Mouse (Mus musculus) T-cell, adult 2 months (primary cell): Measurements from ENCODE around the gene Gm29609.
A peak's percentile ranks its signal among the peaks of the same experiment; 100 is the strongest.

Experiments used
- DNase-seq: peaks from one replicate; pipeline ENCODE4 v3.0.0; 2022; ENCODE audit warnings: low spot score

The Gm29609 gene

GRCm38 (mm10) chr5:31198170-31198569 lies 18.5 kb upstream of the Gm29609 start:
- DNase-seq, result no peak

DNA sequence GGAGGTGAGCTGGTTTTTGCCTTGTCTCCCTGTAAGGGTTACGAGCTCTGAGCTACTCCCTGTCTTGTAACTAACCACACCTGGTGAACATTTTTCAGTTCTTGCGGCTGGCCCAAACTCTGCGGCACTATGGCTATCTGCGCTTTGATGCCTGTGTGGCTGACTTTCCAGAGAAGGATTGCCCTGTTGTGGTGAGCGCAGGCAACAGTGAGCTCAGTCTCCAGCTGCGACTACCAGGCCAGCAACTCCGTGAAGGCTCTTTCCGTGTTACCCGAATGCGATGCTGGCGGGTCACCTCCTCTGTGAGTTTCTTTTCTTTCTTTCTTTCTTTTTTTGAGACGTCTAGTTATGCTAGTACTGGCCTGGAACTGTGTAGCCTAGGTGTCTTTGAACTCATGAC lies 17.4 kb upstream of the Gm29609 start:
- no peak for DNase-seq

GRCm38 (mm10) chr5:31196207-31196606 lies 16.5 kb upstream of the Gm29609 start:
- no peak for DNase-seq

GRCm38 (mm10) chr5:31195671-31196070 lies 16.0 kb upstream of the Gm29609 start:
- DNase-seq, result no peak

GRCm38 (mm10) chr5:31194486-31195485 lies 15.1 kb upstream of the Gm29609 start:
- no peak for DNase-seq

DNA sequence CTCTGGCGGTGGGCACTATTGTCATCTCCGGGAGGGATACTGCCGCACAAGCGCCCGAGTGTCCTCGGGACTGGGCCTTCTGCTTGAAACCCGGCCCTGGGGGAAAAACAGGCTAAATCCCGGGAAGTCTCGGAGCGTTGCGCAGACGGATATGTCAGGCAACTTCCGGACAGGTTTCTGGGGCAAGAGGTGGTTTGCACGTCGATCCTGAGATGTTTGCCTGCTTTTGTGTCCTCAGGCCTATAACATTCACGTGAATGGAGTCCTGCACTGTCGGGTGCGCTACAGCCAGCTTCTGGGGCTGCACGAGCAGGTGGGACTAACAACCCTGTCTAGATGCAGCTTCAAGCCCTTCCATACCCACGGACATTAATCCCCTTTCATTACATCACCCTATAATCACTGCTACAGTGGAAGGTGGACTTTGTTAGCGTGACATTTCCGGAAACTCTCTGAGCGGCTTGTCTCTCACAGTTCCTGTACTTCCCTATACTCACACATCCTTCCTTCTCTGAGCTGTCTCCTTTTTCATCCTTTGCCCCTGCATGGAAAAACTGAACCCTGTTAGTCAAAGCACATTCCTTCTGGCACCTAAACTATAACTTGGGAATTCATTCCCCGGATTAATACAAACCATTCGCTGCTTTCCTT lies 14.0 kb upstream of the Gm29609 start:
- DNase-seq, result no peak

GRCm38 (mm10) chr5:31192939-31193630 lies 13.4 kb upstream of the Gm29609 start, which contains the start of the genes Snx17 and Eif2b4:
Snx17 (plus strand) TSS chr5:31193227.
Eif2b4 (minus strand) TSS chr5:31193430.
- DNase-seq, result peak; percentile 99

- no peak for DNase-seq
These were observed 12.6 kb upstream of the Gm29609 start for GRCm38 (mm10) chr5:31192045-31192938.

DNA sequence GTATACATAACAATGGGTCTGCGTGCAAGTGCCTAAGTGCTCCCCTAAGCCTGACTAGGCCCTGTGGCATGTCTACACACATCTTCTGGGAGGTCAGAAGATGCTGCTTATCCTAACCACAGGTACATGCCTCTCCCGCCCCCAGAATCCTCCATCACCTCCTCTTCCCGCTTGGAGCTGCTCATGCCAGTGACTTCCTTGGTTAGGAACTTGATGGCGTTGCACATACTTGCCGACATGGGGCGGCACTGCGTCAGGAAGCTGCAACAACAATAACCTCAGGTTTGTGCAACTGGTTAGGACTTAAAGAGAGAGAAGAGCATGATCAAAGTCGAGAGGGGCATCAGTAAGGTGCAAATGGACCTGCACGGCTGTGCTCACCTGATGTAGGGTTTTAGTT lies 10.5 kb upstream of the Gm29609 start:
- DNase-seq, result no peak

GRCm38 (mm10) chr5:31188223-31188840 lies 8.6 kb upstream of the Gm29609 start:
- peak; percentile 35 for DNase-seq

- DNase-seq, result no peak
These were observed 4.0 kb upstream of the Gm29609 start for GRCm38 (mm10) chr5:31183678-31184077.

- no peak for DNase-seq
These were observed 1.6 kb upstream of the Gm29609 start for GRCm38 (mm10) chr5:31181183-31181770.

DNA sequence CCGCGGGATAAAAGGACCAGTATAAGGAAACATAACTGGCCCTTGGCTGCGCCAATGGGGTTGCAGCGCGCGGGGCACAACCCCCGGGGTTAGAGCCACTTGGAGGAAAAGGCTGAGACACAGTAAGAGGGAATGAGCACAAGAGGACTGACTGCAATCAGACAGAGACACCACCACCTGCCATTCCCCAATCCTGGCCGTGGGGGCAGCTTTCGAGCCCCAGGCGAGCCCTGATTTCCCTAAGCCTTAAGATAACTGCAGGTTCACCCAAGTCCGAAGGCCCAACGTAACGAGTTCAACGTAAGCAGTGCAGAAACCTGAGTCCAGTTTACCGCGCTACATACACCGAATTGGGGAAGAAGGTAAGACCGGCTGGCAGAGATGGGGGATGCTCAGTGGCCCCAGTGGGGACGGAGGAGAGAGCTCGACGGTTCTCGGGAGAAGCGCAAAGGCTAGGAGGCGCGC lies 378 bp downstream of the Gm29609 start:
- DNase-seq, result no peak

DNA sequence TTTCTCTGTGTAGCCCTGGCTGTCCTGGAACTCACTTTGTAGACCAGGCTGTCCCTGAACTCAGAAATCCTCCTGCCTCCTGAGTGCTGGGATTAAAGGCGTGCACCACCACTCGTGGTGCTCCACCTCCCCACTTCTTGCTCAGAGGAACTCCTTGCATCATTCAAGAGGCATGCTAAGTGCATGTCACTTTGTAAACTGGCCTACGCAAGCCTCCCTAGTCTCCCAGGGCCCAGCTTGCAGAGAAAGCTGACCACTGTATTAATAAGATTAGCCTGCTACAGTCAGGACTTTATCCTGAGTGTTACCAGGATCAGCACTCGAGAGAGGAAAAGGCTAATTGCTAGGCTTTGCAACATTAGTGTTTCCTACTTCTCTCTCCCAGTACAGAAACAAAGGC lies 11.1 kb downstream of the Gm29609 start:
- DNase-seq, result no peak

- no peak for DNase-seq
These were observed 14.8 kb downstream of the Gm29609 start for GRCm38 (mm10) chr5:31164878-31165277.

- no peak for DNase-seq
These were observed 17.2 kb downstream of the Gm29609 start for GRCm38 (mm10) chr5:31162462-31162861.

- peak; percentile 70 for DNase-seq
These were observed 25.6 kb downstream of the Gm29609 start, which contains the start of gene Mpv17 for GRCm38 (mm10) chr5:31154152-31154553. Mpv17 (minus strand) TSS chr5:31154251.

DNA sequence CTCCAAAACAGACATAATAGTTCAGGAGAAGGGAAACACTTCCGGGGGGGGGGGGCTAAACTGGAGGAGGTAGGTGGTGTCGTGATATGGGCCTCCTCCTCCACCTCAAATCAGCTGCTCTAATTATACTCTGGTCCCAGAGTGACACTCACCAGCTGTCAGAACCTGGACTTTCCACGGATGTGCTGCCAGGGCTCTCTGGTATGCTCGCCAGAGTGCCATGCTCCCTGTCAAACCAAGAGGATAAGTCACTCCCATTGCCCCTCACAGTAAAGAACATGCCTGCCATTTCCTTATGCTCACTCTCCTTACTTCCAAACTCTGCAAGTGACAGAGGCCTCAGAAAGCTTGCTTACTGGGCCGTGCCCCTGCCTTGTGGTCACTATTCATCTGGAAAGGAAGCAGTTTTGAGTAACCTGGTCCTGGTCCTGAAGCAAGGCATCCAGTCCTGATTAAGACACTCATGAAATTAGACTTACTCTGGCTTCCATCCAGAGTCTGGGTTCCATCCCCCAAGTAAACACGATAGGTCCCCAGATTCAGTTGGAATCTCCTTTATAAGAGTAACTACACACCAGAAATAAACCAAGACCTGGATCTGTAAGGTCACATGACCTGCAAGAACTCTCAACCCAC lies 26.1 kb downstream of the Gm29609 start:
- DNase-seq, result no peak

DNA sequence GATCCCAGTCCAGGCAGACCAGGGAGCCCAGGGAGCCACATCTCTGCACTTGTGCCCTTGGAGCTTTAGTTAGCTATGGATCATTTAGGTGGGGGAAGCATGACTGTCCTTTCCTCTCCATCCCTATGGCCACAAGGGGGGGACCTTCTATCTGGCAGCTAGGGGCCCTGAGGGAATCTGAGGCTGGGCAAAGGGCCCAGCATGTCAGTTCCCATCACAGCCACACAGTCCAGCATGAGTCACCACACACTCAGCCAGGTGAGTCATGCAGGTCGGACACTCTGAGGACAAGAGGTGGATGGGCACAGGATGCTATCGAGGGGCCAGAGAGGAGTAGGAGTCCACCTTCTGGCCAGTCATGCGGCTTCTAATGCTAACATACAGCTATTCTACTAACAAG lies 28.0 kb downstream of the Gm29609 start:
- no peak for DNase-seq

DNA sequence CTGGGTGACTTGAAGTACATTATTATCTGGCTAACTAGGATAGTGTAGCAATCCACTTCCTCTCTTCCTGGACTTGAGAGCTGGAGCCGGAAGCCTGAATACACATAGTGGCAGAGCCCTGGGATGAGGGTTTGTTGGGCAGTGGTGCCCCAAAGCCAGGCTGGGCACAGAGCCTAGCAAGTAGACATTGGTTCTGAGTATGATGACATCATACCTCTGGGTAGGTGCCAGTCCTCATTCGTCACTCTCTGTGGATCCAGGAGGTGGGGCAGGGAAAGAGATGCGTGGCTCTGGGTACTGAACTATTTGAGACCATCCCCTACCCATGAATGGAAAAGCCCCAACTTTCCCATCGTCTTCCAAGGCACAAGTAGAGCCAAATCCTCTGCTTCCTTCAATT lies 29.9 kb downstream of the Gm29609 start:
- DNase-seq, result no peak
